Mouse (Mus musculus) left cerebral cortex, adult 8-10 months (tissue): ENCODE measurements around the gene Fam213b. TPM values are rescaled to one million over a fixed set of nuclear protein-coding genes. Genes with fewer than 3 reads are reported as not detected.

ENCODE experiments used
- DNase-seq, 2 experiments: peaks; one replicate each; pipeline ENCODE4 v3.0.0; 2022; ENCODE audit warnings: low spot score in 2 of 2
- total RNA-seq, 4 experiments: library from RNA; stranded (reverse); gene quantifications; 2 replicates each; pipeline ENCODE4 v1.2.4; 2022

Fam213b gene
- total RNA-seq, 4 experiments from 2014 or later = 56.5 to 68.1 (median 60.5) TPM

DNA sequence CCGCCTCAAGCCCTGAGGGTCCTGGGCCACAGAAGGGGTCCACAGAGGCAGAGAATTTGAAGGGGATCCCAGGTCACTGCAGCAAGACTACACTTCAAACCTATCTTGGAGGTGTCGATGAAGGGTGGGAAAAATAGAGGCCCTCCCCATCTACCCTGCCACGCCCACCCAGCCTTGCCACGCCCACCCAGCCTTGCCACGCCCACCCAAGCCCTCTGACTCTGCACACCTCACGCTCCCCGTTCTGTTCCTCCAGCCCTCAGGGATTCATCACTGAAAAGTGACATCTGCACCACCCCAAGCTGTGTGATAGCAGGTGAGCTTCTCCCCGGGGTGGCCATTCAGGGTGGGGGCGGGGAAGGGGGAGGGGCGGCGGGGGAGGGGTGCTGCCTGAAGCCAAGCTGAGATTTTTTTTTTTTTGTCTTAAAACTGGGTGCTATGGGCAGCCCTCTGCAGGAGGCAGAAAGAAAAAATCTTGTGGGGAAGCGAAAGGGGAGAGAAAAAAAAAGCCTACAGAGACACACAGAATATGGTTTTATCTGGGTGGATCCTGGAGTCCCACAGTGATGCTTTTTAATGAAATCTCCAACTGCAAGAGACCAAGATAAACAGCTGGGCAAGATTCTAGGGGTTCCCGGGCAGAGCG lies 16.8 kb downstream of the Fam213b start:
- no peak for DNase-seq

- DNase-seq = no peak
These were observed 18.2 kb downstream of the Fam213b start for GRCm38 (mm10) chr4:154880730-154881129.

- peak; percentile 69 to 82 for DNase-seq
These were observed 20.9 kb downstream of the Fam213b start for GRCm38 (mm10) chr4:154877864-154878548.

GRCm38 (mm10) chr4:154873186-154873585 lies 25.7 kb downstream of the Fam213b start:
- no peak for DNase-seq

- no peak for DNase-seq
These were observed 27.1 kb downstream of the Fam213b start for GRCm38 (mm10) chr4:154871757-154872251.

- DNase-seq = no peak
These were observed 28.2 kb downstream of the Fam213b start for GRCm38 (mm10) chr4:154870721-154871120.

DNA sequence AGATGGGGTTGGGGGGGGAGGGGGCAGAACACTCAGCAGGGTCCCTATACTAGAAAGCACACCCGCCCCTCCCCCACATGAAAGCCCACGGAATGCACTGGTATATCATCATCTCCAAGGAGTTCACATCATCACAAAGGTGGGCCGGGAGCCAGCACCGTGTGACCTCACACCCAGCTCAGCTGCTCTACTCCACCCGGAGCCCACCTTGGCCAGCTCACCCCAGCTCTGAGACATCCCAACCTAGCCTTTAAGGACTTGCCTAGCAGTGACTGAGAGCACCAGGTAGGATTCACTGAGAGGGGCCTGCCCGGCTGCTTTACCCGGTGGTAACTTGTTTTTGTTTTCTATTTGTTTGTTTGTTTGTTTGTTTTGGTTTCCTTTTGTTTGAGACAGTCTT lies 29.5 kb downstream of the Fam213b start, which contains the start of gene Mmel1:
Gene Mmel1, plus strand, starts transcription at position 146 of the 400 bp plus-strand sequence.
- no peak for DNase-seq

GRCm38 (mm10) chr4:154867257-154867656 lies 31.7 kb downstream of the Fam213b start:
- DNase-seq = no peak

DNA sequence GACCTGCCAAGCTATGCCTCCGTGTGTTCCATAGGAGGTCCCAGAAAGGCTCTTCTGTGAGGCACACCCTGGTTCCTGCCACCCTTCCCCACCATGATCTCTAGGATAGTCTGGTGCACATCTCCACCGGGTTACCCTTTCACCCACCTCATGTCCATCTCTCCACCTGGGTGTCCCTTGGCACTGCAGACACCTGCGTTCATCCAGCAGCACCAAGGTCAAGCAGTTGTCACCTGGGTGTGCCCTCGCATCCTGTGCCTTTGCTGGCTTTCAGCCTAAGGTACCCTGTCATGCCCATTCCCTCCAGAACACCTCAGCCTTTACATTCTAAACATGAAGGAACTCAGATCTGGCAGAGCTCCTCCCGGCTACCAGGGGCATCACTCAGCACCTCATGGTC lies 32.5 kb downstream of the Fam213b start:
- no peak for DNase-seq

DNA sequence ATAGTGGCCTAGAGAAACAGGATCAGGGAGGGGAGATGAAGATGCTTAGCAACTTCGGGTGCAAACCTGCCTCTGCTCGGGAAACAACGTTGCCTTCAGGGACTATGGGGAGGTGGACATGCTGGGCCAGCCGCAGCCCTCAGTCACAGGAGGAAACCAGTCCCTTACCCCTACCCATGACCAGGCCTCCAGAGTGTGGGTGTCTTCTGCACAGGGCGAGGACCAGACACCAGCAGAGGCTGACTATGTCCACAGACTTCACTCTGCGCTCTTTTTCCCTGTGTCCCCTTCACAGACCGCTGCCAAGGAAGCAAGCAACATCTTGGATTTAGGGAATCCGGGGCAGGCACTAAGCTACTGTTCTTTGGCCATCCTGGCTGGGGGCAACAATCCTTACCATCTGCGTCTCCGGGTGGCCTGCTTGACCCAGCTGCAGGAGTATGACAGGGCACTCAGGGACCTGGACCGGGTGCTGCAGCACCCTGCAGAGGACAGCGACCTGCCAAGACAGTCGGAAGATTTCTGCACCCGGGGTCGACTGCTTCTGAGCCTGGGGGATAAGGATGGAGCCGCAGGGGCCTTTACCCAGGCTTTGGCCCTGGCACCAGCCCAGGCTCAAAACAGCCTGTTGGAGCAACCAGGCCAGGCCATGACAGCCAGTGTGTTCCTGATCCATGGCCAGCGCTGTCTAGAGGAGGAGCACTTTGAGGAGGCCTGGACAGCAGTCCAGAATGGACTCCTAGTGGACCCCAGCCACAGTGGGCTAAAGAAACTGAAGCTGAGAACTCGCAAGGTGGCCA lies 33.8 kb downstream of the Fam213b start:
- no peak for DNase-seq

GRCm38 (mm10) chr4:154864271-154864771 lies 34.6 kb downstream of the Fam213b start:
- DNase-seq = peak; percentile 68 to 87

DNA sequence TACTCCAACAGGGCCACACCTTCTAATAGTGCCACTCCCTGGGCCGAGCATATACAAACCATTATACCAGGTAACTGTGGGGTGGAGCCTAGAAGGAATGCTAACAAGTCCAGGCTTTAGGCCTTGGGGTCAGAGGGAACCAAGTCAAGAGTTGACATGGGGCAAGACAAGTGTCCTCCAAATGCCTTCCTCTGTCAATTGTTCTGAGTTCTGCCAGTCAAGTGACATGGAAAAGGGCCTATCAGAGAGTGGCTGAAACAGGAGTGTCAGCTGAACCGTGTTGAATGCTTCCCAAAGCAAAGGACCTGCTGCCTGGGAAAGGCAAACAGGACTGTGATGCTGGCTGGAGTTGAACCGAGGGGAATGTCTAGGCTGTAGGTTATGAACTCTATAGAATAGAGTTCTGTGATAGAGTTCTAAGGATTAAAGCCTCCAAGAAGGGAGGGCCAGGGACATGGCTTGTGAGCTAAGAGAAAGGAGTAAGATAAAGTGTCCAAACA lies 35.4 kb downstream of the Fam213b start:
- no peak for DNase-seq

DNA sequence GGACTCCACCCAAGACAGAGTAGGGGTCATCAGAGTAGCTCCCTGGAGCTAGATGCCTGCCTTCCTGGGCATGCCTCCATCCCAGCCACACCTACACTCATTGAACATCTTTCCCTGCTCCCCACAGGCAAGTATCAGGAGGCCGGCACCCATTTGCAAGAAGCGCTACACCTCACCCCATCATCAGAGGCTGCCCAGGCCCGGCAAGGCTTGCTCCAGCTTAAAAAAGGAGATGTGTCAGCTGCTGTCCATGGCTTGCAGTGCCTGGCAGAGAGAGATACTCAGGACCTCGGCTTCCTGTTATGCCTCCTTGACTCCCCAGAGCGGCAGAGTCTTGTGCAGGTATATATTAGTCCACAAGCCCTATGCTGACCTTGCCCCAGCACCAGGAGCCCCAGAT lies 37.0 kb downstream of the Fam213b start:
- DNase-seq = no peak

GRCm38 (mm10) chr4:154858601-154859000 lies 40.3 kb downstream of the Fam213b start:
- no peak for DNase-seq

DNA sequence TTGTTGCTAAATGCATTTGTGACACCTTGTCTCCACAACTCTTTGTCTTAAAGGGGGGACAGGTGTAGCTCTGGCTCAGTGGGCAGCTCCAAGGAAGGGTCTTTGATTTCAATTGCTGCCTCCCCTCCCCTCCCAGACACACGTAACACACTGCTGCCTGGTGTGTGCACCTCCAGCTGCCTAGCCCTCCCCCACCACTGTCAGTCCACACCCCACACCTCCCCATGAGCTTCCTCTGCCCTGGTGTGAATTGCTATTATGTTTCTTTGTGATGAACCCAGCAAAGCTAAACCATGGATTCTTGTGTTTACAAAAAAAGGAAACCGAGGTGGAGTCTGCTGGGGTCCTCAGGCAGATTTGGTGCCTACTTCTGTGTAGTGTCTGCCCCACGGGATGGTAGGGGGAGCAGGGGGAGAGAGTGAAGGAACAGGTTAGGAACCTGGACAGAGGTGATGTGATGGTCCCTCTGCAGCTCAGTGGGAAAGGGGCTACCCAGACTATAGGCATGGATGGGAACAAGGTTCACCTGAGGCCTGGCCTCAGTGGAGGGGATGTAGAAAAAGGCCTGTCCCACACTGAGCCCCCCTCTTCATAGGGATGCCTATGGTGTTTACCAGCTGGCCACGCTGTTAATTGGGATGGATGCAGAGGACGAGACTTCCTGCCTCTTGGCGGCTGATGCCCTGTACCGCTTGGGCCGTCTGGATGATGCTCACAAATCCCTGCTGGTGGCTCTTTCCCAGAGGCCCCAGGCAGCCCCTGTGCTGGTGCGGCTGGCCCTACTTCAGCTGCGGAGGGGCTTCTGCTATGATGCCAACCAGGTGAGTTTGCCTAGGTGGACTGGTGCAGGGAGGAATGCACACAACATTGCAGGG lies 41.3 kb downstream of the Fam213b start:
- DNase-seq = peak in 1 of 2 experiments; percentile 10

DNA sequence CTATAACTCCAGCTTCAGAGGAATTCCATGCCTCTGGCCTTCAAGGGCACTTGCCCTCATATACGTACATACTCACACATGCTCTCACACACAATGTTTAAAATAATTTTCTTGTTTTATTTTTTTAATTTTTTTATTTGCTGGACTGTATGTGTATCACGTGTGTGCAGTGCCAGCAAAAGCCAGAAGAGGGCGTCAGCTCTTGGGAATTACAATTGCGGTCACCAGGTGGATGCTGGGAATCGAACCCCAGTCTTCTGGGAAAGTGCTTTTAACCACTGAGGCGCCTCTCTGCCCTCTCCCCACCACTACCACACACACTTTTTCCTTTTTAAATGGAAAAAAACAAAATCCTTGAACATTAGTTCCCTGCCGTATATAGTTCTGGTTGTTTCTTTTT lies 42.1 kb downstream of the Fam213b start:
- no peak for DNase-seq

GRCm38 (mm10) chr4:154856480-154856837 lies 42.5 kb downstream of the Fam213b start:
- DNase-seq = peak in 1 of 2 experiments; percentile 5

DNA sequence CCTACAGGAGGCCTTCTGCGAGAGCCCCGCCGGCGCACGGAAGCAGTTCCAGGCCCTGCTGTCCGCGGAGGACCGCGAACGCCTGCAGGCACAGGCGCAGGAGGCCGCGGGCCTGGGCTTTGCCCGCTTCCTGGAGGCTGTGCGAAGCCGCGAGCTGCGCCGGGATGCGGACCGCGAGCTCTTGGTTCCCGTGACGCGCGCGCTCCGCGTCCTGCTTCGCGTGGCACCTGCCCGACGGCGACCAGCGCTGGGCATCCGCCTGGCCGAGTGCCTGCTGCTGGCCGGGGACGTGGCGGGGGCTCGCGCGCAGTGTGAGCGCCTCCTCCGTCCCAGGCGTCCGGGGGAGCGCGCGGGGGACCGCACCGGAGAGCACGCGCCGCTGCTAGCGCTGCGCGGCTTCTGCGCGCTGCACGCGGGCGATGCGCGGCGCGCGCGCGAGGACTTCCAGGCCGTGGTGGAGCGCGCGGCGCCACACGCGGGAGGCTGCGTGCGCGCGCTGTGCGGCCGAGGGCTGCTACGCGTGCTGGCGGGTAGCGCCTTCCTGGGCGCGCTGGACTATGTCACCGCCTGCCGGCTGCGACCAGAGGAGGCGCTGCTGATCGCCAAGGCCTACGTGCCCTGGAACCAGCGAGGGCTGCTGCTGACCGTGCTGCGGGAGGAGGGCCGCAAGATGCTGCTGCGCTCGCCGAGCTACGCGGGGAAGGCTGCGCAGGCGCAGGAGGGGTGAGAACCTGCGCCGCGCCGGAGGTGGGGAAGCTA lies 43.0 kb downstream of the Fam213b start:
- peak; percentile 78 to 93 for DNase-seq

DNA sequence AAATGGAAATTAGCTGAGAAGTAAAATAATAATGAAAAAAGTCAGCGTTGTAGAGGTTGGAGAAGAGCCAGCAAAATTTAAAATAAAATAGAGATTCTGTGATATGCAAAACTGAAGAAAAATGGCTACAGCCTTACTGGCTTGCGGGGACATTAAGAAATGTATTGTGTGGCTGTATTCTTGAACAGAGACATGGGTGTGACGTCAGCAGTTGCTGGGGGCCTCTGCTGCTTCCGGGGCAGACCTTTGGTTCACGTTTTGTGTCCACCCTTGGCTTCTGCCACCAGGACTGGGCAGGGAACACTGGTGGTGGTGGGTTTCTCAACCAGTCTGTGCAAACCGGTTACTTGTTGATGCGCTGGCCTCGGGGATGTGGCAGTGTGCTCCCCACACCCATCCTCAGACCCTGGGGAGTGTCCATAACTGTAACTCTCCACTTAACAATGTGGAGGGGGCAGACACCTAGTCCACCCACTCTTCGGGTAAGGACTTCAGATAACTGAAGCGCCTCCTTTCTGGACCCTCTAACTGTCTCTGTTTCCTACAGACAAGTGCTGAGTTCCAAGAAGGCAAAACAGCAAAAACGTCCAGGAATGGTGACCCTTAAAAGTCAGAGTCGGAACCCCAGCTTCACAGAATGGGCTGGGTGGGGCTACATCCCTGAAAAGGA lies 44.1 kb downstream of the Fam213b start:
- peak in 1 of 2 experiments; percentile 5 for DNase-seq
